Mouse (Mus musculus) ovary, adult 18-20 months (tissue): ENCODE data around the gene Mmp20.
A peak's percentile ranks its signal among the peaks of the same experiment; 100 is the strongest.

Source experiments
- DNase-seq: peaks from one replicate; pipeline ENCODE4 v3.0.0; 2022; ENCODE audit warnings: low spot score, mixed read lengths

Mmp20 gene

GRCm38 (mm10) chr9:7627931-7628330 lies at the start of gene Mmp20:
Gene Mmp20, plus strand, starts transcription at chr9:7628231.
- no peak for DNase-seq

DNA sequence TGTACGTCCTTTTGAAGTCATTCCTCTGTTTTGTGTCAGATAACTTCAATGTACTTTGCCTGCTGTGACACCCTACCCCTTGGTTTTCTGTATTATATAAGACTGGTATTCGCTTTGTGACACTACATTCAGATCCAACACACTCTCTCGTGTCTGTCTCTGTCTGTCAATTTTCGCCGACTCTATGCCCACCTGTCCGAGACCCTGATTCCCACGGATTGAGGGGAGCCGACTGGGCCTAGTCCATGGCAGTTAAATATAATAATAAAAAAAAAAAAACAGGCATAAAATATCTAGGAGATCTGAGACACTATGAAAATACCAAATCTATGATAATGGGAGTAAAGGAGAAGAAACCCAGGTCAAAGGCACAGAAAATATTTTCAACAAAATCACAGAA lies 38.0 kb upstream of the Mmp20 start:
- DNase-seq: no peak

DNA sequence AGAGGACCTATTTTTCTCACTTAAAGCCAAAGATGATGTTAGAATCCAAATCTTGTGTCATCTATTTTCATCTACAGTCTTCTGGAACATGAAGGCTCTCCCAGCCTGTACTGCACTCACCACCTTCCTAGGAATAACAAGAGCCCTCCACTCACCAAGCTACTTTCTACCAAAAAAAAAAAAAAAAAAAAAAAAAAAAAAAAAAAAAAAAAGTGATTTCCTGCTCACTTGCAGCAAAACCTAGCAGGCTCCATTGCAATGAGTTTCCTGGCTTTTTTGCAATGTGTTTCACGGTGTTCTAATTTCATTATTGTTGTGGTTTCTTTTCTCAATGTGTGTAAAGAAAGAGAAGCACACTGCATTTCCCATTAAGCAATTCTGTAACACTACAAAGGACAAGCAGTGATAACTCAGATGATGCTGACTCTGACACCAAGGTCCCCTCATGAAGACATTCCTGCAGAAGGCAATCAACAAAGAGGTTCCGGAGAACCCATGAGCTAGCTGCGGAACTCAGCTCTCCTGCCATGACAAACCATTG lies 34.7 kb upstream of the Mmp20 start:
- no peak for DNase-seq

GRCm38 (mm10) chr9:7594816-7595540 lies 33.1 kb upstream of the Mmp20 start:
- peak; percentile 73 for DNase-seq

GRCm38 (mm10) chr9:7602982-7603742 lies 24.9 kb upstream of the Mmp20 start:
- DNase-seq: peak; percentile 15

DNA sequence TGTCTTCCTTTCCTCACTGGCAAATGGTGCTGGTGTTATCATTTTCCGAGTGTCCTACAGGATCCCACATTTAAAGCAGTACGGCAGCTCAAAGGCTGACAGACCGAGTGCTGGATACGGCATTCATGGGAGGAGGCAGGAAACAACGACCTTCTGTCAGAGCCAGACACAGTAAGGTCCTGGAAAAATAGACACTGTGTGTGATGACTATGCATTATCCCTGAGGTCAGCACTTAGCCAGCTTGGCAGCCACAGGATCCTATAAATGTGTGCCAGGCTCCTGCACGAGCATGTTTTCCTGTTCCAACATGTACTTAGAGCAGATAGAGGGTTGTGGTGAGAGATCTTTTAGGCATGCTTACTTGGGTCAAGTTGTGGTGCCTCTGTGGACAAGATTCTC lies 24.0 kb upstream of the Mmp20 start:
- DNase-seq: no peak

DNA sequence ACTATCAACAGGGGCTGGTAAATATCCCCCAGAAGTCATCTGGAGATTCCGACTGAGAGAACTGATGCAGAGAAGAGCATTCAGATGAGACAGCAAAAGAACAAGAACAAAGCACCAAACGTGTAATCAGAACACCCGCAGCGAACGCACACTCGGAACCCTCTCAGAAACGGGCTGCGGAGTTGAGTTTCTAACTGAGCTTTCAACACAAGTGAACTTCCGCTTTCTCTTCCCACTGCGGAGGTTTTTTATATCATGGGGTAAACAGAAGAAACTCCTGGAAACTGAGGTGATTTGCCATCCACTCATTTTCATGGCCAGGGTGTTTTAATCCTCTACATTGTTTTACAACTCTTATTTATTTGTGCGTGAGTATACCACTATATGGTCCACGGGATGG lies 22.4 kb upstream of the Mmp20 start:
- no peak for DNase-seq

DNA sequence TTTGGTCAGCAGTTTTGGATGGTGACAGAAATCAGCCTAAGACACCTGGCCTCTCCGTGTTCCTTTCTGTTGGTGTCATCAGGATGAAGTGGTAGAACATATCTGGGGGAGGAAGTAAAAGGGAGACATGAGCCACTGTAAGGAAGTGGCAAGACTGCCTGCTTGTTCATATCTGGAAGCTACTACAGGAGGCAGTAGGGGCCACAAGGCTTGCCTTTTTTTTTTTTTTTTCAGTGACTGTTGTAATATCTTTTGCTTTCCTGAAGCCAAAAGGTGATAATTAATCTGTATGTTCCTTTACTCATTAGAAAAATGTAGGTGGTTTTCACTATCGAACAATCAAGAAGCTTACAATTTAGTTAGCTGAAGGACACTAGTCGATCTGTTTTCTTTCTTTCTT lies 5.4 kb upstream of the Mmp20 start:
- DNase-seq: no peak

GRCm38 (mm10) chr9:7633936-7634335 lies 5.9 kb downstream of the Mmp20 start:
- DNase-seq: no peak

DNA sequence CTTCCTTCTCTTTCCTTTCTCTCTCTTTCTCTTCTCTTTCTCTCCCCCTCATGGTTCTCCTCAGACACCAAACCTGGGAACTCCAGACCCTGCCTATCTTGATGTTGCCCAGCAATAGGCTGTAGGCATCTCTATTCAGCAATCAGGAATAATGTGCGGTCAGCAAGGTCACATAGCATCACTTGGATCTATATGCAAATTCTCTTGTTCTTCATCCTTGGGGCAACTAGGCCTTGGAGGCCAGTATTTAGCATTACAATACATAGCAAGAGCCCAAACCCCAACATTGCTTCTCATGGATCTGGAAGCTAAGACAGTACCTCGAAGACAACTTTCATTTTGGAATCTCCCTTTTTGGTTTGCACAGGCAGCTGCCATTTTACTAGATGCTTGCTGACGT lies 19.9 kb downstream of the Mmp20 start:
- DNase-seq: no peak

DNA sequence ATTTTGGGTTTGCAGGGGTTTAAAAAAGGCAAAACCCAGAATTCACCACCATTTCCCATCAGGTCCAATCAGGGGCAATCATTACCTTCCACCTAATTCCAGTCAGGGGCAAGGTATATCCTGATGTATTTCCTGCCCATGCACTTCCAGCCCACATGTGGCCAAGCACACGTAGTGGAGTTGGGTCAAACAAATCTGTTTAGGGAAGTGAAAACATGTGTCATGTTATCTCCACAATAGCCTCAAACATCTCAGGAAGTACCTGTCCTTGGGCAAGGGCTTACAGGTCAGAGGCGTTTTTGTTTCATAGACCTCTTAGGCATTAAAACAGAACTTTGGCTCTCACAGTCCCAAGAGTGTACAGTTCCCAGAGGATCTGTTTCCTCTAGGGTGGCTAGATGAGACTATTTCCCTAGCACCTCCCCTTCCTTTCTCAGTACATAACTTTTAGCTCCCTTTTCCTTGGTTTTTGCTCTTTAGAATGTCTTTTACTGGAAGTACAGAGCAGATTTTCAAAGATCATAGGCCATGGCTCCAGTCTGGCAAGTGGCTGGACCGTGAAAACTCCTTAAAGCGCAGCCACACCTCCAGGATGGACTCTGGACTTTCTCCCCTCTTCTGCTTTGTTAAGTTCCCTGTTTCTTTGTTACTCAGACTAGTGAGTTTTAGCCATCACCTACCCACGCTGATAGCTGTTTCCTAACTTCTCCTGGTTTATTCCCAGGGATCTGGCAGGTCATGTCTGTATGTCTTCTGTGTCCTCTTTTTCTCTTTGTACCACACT lies 22.6 kb downstream of the Mmp20 start:
- DNase-seq: no peak

GRCm38 (mm10) chr9:7652351-7653085 lies 24.5 kb downstream of the Mmp20 start:
- no peak for DNase-seq

- no peak for DNase-seq
Observed at GRCm38 (mm10) chr9:7657946-7658345, 29.9 kb downstream of the Mmp20 start.

DNA sequence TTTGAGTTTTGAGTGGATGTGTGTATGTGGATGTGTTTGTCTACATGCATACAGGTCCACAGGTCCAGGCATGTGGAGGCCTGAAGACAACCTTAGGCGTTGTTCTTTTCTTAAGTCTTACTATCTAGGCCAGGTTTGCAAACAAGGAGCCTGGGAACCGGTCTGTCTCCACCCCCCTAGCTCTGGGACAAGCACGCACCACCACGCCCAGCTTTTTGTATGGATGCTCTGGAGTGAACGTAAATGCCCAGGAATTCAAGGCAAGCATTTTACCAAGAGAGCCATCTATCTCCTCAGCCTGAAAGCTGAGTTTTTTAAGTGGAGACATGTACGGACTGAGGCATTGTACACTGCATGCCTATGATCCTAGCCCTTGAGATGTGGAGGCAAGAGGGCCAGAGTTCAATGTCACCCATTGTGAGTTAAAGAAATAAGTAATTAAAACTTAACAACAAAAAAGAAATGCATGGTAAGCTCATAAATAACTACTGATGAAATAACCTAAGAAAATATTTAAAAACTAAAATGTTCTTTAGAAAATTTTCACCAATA lies 31.5 kb downstream of the Mmp20 start:
- no peak for DNase-seq

DNA sequence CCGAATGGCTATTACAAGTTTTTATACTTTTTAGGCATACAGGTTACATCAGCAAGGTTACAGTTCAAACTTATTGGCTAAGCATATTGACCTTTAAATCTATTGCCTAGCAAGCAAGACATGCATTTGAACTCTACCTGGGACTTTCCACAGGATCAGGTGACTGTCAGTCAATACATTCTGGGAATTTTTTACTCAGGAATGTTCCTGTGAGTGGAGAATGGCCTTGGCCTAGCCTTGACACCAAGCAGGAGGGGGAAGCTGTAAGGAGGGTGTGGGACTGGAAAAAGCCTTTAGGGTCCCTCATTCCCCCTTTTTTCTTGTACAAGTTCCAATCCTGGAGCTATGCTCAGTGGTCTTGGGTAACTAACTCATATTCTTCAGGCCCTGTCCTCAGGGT lies 33.3 kb downstream of the Mmp20 start:
- no peak for DNase-seq

- DNase-seq: no peak
Observed at GRCm38 (mm10) chr9:7669674-7670073, 41.6 kb downstream of the Mmp20 start.

GRCm38 (mm10) chr9:7672985-7673384 lies 45.0 kb downstream of the Mmp20 start:
- no peak for DNase-seq

DNA sequence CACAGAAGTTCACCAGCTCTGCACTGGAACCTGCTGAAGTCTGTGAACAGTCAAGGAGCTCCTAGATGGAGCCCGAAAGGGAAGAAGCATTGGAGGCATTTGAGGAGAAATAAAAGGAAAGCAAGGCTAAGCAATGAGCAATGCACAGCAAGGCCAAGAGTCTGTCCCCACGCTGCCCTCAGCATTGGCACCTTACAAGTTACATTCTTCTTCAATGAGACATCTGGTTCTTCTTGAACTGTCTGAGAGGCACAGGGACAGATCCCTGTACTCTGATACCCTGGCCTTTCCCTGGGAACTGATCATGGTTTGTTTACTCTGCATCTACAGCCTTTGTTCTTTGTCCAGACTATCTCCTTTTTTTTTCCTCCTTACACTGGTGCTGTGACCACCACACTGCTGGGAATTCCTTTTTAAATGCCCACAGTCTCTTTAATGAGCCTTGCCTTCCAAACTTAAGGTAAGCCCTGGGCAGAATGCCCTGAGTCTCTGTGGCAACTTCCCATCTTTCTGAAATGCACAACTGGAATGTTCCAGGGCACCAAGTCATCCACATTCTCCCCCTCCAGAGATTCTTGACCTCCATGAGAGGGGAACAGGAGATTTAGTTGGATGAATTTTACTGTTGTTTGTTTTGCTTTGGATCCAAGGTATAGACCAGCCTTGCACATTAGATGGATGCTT lies 50.3 kb downstream of the Mmp20 start:
- no peak for DNase-seq

- DNase-seq: no peak
Observed at GRCm38 (mm10) chr9:7682081-7682618, 54.1 kb downstream of the Mmp20 start.

- no peak for DNase-seq
Observed at GRCm38 (mm10) chr9:7686024-7686423, 58.0 kb downstream of the Mmp20 start.

GRCm38 (mm10) chr9:7689799-7690198 lies 61.8 kb downstream of the Mmp20 start:
- no peak for DNase-seq
